Mouse (Mus musculus): Measurements from ENCODE around the gene Rnf144a. TPM values are rescaled to one million over a fixed set of nuclear protein-coding genes. Genes with fewer than 3 reads are reported as not detected.

The Rnf144a gene
- polyA plus RNA-seq, 1 experiment = 12.0 TPM

DNA sequence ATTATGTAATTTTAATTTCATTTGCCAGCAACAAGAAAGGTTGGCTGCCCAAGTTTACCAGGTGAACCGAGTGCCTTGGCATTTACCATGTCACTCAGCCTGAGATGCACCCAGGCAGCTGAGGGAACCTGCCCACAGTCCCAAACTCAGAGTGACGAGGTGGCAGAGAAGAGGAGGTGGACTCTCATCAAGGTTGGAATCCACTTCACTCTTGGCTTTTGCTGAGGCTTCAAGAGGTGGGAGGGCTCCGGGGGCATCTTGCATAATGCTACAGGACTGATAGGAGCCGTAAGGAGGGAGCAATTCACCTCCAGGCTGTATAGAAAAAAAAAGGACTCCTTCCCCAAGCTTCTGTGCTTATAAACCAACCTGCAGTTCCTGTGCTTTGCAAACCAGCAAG lies 48.7 kb downstream of the Rnf144a start:
- Histone ChIP-seq H3K36me3 (ENCODE audit: control insufficient read depth, insufficient read depth, low read length) (no peaks in the 10 kb centered on the region), H3K4me1 (replicated peaks; ENCODE audit: control insufficient read depth, insufficient read depth, low read length) (no peaks in the 10 kb centered on the region), H3K27me3 (ENCODE audit: control insufficient read depth, insufficient read depth, low read length) (no peaks in the 10 kb centered on the region), H3K4me3 (ENCODE audit: control insufficient read depth, insufficient read depth, low read length) (no peak overlapping the region), H3K27ac (ENCODE audit: control insufficient read depth, insufficient read depth, low read length) (no peak overlapping the region)
- DNase-seq = no peak
- WGBS = 95% methylated on average over 4 of the region's 4 CpGs
- TF ChIP-seq CTCF (IDR thresholded peaks at IDR 0.05; ENCODE audit: borderline replicate concordance, control insufficient read depth, extremely low read depth, insufficient read depth, low read length, poor library complexity) (no peak), POLR2A (IDR thresholded peaks at IDR 0.05; ENCODE audit: control insufficient read depth, extremely low read depth, insufficient read depth, low read length, poor library complexity) (no peak)

DNA sequence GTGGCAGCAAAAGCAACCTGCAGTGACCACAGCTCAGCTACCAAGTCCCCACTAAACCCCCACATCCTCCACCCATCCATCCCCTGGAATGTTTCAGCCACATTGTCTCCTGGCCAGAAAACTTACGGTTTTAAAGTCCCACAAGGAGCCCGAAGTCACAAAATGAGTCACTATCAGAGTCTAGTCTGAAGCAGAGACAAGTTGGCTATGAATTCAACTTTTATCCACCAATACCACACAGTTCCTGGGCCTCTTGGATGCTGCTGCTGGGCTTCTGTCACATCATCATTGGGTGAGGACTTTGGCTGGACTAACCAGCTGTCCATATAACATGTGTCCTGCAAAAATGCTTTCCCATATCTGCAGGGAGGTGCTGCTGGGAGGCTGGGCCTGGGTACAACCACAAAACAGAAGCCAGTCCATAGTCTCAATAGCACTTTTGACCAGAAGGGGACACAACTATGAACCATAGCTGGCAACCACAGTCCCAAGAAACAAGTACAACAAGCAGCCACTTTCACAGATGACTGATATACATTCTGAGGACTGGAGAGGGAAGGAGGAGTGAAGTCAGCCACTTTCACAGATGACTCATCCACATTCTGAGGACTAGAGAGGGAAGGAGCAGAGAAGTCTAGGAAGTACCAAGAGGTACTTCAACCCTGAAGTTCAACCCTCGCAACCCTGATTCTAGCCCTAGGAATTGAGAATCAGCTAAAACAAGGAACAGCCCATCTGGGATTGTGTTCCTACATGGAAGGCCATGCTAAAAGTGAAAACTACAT lies 49.3 kb downstream of the Rnf144a start:
- no peaks in the 10 kb centered on the region for H3K27me3 ChIP-seq (ENCODE audit: control insufficient read depth, insufficient read depth, low read length)
- H3K27ac ChIP-seq (ENCODE audit: control insufficient read depth, insufficient read depth, low read length) = no peak overlapping the region
- no peaks in the 10 kb centered on the region for H3K36me3 ChIP-seq (ENCODE audit: control insufficient read depth, insufficient read depth, low read length)
- no peak overlapping the region for H3K4me3 ChIP-seq (ENCODE audit: control insufficient read depth, insufficient read depth, low read length)
- TF ChIP-seq POLR2A (IDR thresholded peaks at IDR 0.05; ENCODE audit: control insufficient read depth, extremely low read depth, insufficient read depth, low read length, poor library complexity) = no peak
- DNase-seq = no peak
- WGBS = over 99% methylated on average over 3 of the region's 3 CpGs
- no peaks in the 10 kb centered on the region for H3K4me1 ChIP-seq (replicated peaks; ENCODE audit: control insufficient read depth, insufficient read depth, low read length)

DNA sequence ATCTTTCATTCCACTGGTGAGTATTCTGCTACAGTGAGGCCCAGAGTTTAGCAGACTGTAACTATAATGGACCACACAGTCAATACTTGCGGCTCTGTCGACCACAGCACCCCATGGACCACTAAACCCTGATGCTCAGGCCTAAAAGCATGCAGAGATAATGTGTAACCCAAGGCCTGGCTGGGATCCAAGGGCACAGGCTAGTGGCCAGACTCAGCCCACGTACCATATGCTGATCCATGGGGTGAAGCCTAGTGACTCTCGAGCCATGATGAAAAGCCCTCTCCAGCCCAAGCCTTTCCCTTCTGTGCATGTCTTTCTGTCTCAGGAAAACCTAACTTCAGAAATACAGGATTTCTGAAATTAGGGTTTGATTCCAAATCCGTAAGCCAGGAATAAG lies 50.2 kb downstream of the Rnf144a start:
- TF ChIP-seq POLR2A (IDR thresholded peaks at IDR 0.05; ENCODE audit: control insufficient read depth, extremely low read depth, insufficient read depth, low read length, poor library complexity) (no peak), CTCF (IDR thresholded peaks at IDR 0.05; ENCODE audit: borderline replicate concordance, control insufficient read depth, extremely low read depth, insufficient read depth, low read length, poor library complexity) (no peak)
- Histone ChIP-seq H3K4me1 (replicated peaks; ENCODE audit: control insufficient read depth, insufficient read depth, low read length) (no peaks in the 10 kb centered on the region), H3K4me3 (ENCODE audit: control insufficient read depth, insufficient read depth, low read length) (no peak overlapping the region), H3K36me3 (ENCODE audit: control insufficient read depth, insufficient read depth, low read length) (no peaks in the 10 kb centered on the region), H3K27ac (ENCODE audit: control insufficient read depth, insufficient read depth, low read length) (no peak overlapping the region), H3K27me3 (ENCODE audit: control insufficient read depth, insufficient read depth, low read length) (no peaks in the 10 kb centered on the region)
- DNase-seq = no peak
- 96% methylated on average over 5 of the region's 5 CpGs for WGBS

DNA sequence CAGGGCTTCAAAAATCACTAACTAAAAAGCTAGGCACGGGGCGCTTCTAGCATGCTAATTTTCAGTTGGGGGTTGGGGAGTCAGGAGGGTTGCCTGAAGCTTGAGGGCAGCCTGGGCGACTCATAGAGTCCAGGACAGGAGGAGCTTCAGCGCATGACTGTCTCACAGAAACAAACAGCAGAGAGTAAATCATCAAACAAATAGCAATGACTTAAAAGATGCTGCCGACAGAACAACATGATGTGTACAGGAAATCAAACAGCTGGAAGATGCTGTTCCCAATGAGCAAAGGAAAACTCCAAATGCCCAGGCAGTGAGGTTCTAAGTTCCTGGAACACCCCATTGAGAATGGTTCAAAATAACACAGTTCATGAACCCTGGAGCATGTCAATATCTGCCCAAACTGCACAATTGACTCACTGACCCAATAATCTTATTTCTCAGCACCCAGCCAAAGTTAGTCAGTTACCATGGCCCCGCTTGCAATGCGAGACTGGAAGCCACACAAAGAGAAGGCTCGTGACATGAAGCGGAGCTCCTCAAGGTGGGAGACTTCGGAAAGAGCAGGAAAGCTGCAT lies 54.0 kb downstream of the Rnf144a start:
- no peaks in the 10 kb centered on the region for H3K27me3 ChIP-seq (ENCODE audit: control insufficient read depth, insufficient read depth, low read length)
- no peak overlapping the region for H3K27ac ChIP-seq (ENCODE audit: control insufficient read depth, insufficient read depth, low read length)
- WGBS = 95% methylated on average over 10 of the region's 10 CpGs
- no peaks in the 10 kb centered on the region for H3K36me3 ChIP-seq (ENCODE audit: control insufficient read depth, insufficient read depth, low read length)
- DNase-seq = no peak
- H3K4me3 ChIP-seq (ENCODE audit: control insufficient read depth, insufficient read depth, low read length) = no peak overlapping the region
- TF ChIP-seq CTCF (IDR thresholded peaks at IDR 0.05; ENCODE audit: borderline replicate concordance, control insufficient read depth, extremely low read depth, insufficient read depth, low read length, poor library complexity) = no peak
- no peak for TF ChIP-seq POLR2A (IDR thresholded peaks at IDR 0.05; ENCODE audit: control insufficient read depth, extremely low read depth, insufficient read depth, low read length, poor library complexity)
- H3K4me1 ChIP-seq (replicated peaks; ENCODE audit: control insufficient read depth, insufficient read depth, low read length) = no peaks in the 10 kb centered on the region

DNA sequence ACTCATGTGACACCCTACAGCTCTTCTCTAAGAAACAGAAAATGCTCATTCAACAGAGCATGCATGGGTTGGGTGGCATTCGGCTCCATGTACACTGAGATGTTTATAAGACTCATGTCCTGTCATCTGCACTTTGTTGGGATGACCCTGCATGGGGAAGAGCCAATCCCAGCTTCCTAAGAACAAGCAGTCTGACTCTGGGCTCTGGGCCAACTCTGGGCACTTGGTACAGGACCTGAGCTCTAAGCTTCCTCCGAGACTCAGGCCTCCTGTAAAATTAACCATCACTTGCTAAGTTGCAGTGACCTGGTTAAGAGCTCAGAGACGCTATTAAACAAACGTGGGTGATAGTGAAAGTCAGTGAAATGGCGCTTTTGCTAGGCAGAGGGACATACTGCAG lies 55.2 kb downstream of the Rnf144a start:
- no peaks in the 10 kb centered on the region for H3K27me3 ChIP-seq (ENCODE audit: control insufficient read depth, insufficient read depth, low read length)
- no peaks in the 10 kb centered on the region for H3K36me3 ChIP-seq (ENCODE audit: control insufficient read depth, insufficient read depth, low read length)
- WGBS = 94% methylated on average over 5 of the region's 5 CpGs
- TF ChIP-seq CTCF (IDR thresholded peaks at IDR 0.05; ENCODE audit: borderline replicate concordance, control insufficient read depth, extremely low read depth, insufficient read depth, low read length, poor library complexity) (no peak), POLR2A (IDR thresholded peaks at IDR 0.05; ENCODE audit: control insufficient read depth, extremely low read depth, insufficient read depth, low read length, poor library complexity) (no peak)
- no peak overlapping the region for H3K4me3 ChIP-seq (ENCODE audit: control insufficient read depth, insufficient read depth, low read length)
- H3K27ac ChIP-seq (ENCODE audit: control insufficient read depth, insufficient read depth, low read length) = no peak overlapping the region
- no peak for DNase-seq
- no peaks in the 10 kb centered on the region for H3K4me1 ChIP-seq (replicated peaks; ENCODE audit: control insufficient read depth, insufficient read depth, low read length)

DNA sequence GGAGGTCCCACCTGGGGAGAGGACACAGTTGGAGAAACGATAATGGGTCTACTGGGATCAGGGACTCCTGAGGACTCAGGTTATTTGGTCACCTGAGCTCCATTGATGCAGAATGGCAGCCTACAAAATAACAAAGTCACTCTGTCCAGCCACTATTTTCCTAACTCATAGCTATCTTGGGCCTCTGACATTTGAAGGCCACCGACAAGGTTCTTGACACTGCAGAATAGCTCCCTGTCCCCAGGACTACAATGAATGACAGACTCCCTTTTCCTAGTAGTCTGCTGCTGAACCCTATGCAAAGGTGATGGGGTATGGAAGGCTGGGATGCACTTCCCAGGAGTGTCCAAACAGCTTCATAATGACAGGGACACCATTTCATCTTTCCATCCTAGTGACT lies 55.8 kb downstream of the Rnf144a start:
- no peak for DNase-seq
- H3K4me3 ChIP-seq (ENCODE audit: control insufficient read depth, insufficient read depth, low read length) = no peak overlapping the region
- no peaks in the 10 kb centered on the region for H3K27me3 ChIP-seq (ENCODE audit: control insufficient read depth, insufficient read depth, low read length)
- no peaks in the 10 kb centered on the region for H3K4me1 ChIP-seq (replicated peaks; ENCODE audit: control insufficient read depth, insufficient read depth, low read length)
- H3K36me3 ChIP-seq (ENCODE audit: control insufficient read depth, insufficient read depth, low read length) = no peaks in the 10 kb centered on the region
- WGBS = 97% methylated on average over 2 of the region's 2 CpGs
- TF ChIP-seq POLR2A (IDR thresholded peaks at IDR 0.05; ENCODE audit: control insufficient read depth, extremely low read depth, insufficient read depth, low read length, poor library complexity) = no peak
- TF ChIP-seq CTCF (IDR thresholded peaks at IDR 0.05; ENCODE audit: borderline replicate concordance, control insufficient read depth, extremely low read depth, insufficient read depth, low read length, poor library complexity) = no peak
- H3K27ac ChIP-seq (ENCODE audit: control insufficient read depth, insufficient read depth, low read length) = no peak overlapping the region
